Mouse (Mus musculus): ENCODE data around the gene Nfx1. TPM values are rescaled to one million over a fixed set of nuclear protein-coding genes. Genes with fewer than 3 reads are reported as not detected.

The Nfx1 gene
- polyA plus RNA-seq, 1 experiment from 2014 or later, result 107 TPM

DNA sequence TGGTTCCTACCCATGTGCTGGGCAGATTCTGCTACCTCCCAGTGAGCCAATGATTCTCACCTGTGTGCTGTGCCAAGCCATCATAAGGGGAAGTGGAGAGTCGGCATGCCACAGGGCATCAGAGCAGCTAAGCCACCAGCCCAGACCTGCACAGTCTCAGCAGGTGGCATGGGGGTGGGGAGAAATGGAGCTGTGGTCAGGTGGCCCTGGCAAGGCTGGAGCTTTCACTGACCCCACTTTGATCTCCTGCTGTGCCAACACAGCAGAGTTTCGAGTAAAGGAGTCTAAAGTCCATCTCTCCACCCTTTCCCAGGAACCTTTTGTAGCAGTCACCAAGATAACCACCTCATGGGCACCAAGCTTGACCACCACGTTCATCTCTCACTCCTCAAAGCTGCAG, 57.2 kb downstream of the Nfx1 start:
- H3K27me3 ChIP-seq, result no peaks in the 10 kb centered on the region
- 88% methylated on average over 3 of the region's 3 CpGs for WGBS
- H3K4me2 ChIP-seq (replicated peaks), result no peak overlapping the region
- H3K9me3 ChIP-seq, result no peaks in the 10 kb centered on the region
- no peak overlapping the region for H3K4me3 ChIP-seq (replicated peaks)
- H3K4me1 ChIP-seq (replicated peaks), result no peaks in the 10 kb centered on the region
- H3K36me3 ChIP-seq, result peaks cover 34% of the 10 kb centered on the region
- H3K9ac ChIP-seq (replicated peaks), result no peak overlapping the region
- no peak for ATAC-seq
- H3K27ac ChIP-seq, result no peak overlapping the region

DNA sequence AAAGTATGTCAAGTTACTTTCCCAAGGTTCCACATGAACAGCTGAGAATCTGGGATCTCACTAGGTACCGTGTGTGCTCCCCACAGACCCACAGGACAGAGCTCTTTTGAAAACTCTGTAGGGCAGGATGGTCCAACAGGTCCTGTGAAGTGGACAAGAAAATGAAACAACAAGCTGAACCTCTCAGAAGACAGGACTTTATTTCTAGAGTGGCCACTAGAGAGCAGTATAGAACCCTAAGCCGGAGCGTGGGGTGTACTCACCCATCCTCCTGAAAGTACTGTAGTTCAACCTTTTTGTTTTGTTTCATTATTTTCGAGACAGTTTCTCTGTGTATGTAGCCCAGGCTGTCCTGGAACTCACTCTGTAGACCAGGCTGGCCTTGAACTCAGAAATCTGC, 57.6 kb downstream of the Nfx1 start:
- Histone ChIP-seq H3K4me3 (replicated peaks) (no peak overlapping the region), H3K27me3 (no peaks in the 10 kb centered on the region), H3K36me3 (peaks cover 31% of the 10 kb centered on the region), H3K27ac (no peak overlapping the region), H3K9ac (replicated peaks) (no peak overlapping the region), H3K4me2 (replicated peaks) (no peak overlapping the region), H3K4me1 (replicated peaks) (no peaks in the 10 kb centered on the region), H3K9me3 (no peaks in the 10 kb centered on the region)
- 83% methylated on average over 4 of the region's 4 CpGs for WGBS
- no peak for ATAC-seq

DNA sequence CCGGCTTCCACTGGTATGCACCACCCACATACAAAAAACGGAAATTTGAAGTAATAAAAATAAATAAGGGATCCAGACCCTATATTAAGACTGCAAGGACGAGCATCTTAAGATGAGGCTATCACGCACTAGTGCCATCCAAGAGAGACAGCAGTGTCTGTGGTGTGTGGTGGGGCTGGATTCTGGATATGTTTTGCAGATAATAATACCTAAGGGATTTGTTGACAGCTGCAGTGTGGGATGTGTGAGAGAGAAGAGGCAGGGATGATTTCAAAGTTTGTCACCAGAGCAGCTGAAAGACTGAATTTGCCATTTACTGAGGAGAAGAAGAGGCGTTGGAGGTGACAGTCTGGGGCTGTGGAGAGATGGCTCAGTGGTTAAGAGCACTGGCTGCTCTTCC, 58.7 kb downstream of the Nfx1 start:
- no peaks in the 10 kb centered on the region for H3K9me3 ChIP-seq
- no peak overlapping the region for H3K27ac ChIP-seq
- no peaks in the 10 kb centered on the region for H3K4me1 ChIP-seq (replicated peaks)
- 93% methylated on average over 5 of the region's 5 CpGs for WGBS
- H3K4me2 ChIP-seq (replicated peaks), result no peak overlapping the region
- H3K4me3 ChIP-seq (replicated peaks), result no peak overlapping the region
- peaks cover 20% of the 10 kb centered on the region for H3K36me3 ChIP-seq
- no peaks in the 10 kb centered on the region for H3K27me3 ChIP-seq
- no peak for ATAC-seq
- H3K9ac ChIP-seq (replicated peaks), result no peak overlapping the region

DNA sequence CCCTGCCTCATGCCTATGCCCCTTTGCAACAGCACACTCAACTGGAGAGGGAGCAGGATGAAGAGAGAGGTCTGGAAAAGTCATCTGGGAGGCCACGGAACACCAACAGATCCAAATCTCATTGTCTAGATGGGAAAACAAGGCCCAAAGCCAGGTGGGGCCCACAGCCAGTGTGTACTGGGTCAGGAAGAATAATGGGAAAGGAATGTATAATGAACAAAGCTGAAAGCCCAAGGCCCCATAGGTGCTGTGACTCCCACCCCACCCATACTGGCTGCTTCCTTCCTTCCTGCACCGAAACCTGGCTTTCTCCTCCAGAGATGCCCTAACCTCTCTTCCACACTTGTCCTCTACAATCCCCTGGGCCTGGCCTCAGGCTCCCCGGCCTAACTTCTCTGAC, 60.5 kb downstream of the Nfx1 start:
- 78% methylated on average over 3 of the region's 3 CpGs for WGBS
- Histone ChIP-seq H3K4me3 (replicated peaks) (no peak overlapping the region), H3K36me3 (peaks cover 9% of the 10 kb centered on the region; the same call in 1 of the 2 replicates), H3K27ac (no peak overlapping the region), H3K4me1 (replicated peaks) (no peaks in the 10 kb centered on the region), H3K9me3 (no peaks in the 10 kb centered on the region), H3K27me3 (no peaks in the 10 kb centered on the region), H3K4me2 (replicated peaks) (no peak overlapping the region), H3K9ac (replicated peaks) (no peak overlapping the region)
- no peak for ATAC-seq

DNA sequence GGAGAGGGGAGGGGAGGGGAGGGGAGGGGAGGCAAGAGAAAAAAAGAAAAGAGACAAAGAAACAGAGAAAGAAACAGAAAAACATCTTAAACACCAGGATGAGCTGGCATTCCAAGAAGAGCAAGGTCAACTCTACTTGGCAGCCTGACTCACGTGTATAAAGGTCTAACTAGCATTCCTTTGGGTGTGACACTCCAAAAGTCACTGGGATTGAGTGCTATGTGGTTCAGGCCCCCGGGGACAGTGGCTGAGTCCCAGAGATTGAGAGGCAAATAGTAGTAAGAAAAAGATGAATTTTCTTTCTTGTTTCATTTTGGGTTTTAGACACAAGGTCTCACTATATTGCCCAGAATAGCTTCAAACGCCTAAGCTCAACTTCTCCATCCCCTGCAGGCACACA, 67.2 kb downstream of the Nfx1 start:
- Histone ChIP-seq H3K4me3 (replicated peaks) (no peak overlapping the region), H3K4me2 (replicated peaks) (no peak overlapping the region), H3K36me3 (no peaks in the 10 kb centered on the region), H3K9ac (replicated peaks) (no peak overlapping the region), H3K9me3 (no peaks in the 10 kb centered on the region), H3K27me3 (no peaks in the 10 kb centered on the region), H3K27ac (no peak overlapping the region), H3K4me1 (replicated peaks) (no peaks in the 10 kb centered on the region)
- no peak for ATAC-seq
- WGBS, result 70% methylated on average over 3 of the region's 3 CpGs

DNA sequence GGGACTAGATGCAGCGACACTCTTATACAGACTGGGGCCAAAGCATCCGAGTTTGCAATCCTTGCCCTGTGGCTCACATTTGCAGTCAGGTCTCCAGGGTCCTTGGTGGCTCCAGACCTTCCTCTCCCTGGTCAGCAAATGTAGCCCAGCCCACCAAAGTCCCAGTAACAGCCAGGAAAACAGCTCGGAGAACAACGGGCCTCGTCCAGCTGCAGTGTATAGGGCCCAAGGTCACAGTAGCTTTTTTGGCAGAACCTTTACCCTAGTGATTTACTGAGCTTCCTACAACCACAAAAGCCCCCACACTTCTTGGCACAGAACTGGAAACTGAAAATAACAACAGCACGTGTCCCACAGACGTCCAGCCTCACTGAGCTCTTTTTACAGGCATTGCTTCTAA, 70.3 kb downstream of the Nfx1 start:
- no peak overlapping the region for H3K4me2 ChIP-seq (replicated peaks)
- H3K4me3 ChIP-seq (replicated peaks), result no peak overlapping the region
- H3K4me1 ChIP-seq (replicated peaks), result no peaks in the 10 kb centered on the region
- ATAC-seq, result no peak
- H3K27ac ChIP-seq, result no peak overlapping the region
- H3K9ac ChIP-seq (replicated peaks), result no peak overlapping the region
- H3K27me3 ChIP-seq, result no peaks in the 10 kb centered on the region
- 89% methylated on average over 7 of the region's 7 CpGs for WGBS
- H3K36me3 ChIP-seq, result no peaks in the 10 kb centered on the region
- H3K9me3 ChIP-seq, result no peaks in the 10 kb centered on the region

DNA sequence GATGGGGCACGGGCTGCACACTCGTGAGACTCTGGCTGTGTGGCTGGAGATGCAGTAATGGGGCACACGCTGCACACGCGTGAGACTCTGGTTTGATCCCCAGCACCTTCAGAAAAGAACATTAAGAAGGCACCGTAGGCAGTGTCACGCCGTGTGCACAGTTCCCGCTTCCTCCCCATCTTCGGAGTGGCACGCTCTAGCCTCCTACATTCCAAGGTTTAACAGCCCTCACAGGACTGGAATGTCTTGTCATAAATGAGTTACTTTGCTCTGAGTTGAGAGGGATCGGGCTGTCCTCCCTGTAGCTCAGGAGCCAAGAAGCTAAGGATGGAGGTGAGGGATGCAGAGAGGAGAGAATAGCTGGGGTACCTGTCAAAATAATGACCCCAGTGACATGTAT, 72.2 kb downstream of the Nfx1 start:
- Histone ChIP-seq H3K36me3 (no peaks in the 10 kb centered on the region), H3K4me2 (replicated peaks) (no peak overlapping the region), H3K9ac (replicated peaks) (no peak overlapping the region), H3K27me3 (no peaks in the 10 kb centered on the region), H3K9me3 (no peaks in the 10 kb centered on the region), H3K4me1 (replicated peaks) (no peaks in the 10 kb centered on the region), H3K4me3 (replicated peaks) (no peak overlapping the region), H3K27ac (no peak overlapping the region)
- ATAC-seq, result no peak
- 84% methylated on average over 12 of the region's 12 CpGs for WGBS

DNA sequence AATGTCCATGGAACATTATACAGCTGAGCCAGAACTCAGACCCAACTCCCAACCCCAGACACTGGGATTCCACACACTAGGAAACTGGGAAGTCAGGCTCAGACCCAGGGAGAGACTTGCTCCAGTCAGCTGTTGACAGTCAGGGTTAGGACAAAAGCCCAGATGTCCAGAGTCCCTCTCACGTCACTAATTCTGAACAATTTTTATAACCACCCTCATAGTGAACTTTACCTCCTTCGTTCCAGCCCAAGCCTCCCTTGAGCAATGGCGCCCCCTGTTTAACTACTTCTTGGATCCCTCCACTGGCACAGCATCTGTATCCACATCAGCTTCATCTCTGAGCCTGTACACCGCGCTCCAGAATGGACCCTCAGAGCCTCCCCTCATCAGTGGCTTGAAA, 73.3 kb downstream of the Nfx1 start:
- Histone ChIP-seq H3K9ac (replicated peaks) (no peak overlapping the region), H3K27me3 (no peaks in the 10 kb centered on the region), H3K9me3 (no peaks in the 10 kb centered on the region), H3K4me1 (replicated peaks) (no peaks in the 10 kb centered on the region), H3K36me3 (no peaks in the 10 kb centered on the region), H3K4me2 (replicated peaks) (no peak overlapping the region), H3K4me3 (replicated peaks) (no peak overlapping the region), H3K27ac (no peak overlapping the region)
- 77% methylated on average over 5 of the region's 5 CpGs for whole genome bisulfite sequencing
- ATAC-seq, result no peak

DNA sequence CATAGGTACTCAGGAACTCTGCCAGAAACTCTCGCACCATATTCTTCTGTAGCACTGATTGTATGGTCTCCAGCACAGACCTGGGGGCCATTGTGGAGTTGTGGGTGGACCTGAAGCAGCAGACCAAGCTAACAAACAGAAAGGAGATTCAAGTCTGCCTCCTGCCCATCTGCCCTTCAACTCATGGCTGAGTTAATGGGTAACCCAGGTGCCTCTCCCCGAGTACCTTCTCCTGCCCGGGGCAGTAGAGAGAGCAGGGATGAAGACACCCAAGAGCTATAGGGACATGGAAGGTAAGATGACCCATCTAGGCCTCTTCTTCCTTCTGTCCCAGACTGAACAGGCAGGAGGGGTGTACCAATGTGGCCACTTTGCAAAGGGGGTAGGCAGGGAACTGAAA, 74.6 kb downstream of the Nfx1 start:
- no peaks in the 10 kb centered on the region for H3K36me3 ChIP-seq
- H3K27me3 ChIP-seq, result no peaks in the 10 kb centered on the region
- 96% methylated on average over 3 of the region's 3 CpGs for WGBS
- no peaks in the 10 kb centered on the region for H3K9me3 ChIP-seq
- no peak overlapping the region for H3K4me2 ChIP-seq (replicated peaks)
- H3K9ac ChIP-seq (replicated peaks), result no peak overlapping the region
- H3K4me1 ChIP-seq (replicated peaks), result no peaks in the 10 kb centered on the region
- H3K27ac ChIP-seq, result no peak overlapping the region
- ATAC-seq, result no peak
- no peak overlapping the region for H3K4me3 ChIP-seq (replicated peaks)

DNA sequence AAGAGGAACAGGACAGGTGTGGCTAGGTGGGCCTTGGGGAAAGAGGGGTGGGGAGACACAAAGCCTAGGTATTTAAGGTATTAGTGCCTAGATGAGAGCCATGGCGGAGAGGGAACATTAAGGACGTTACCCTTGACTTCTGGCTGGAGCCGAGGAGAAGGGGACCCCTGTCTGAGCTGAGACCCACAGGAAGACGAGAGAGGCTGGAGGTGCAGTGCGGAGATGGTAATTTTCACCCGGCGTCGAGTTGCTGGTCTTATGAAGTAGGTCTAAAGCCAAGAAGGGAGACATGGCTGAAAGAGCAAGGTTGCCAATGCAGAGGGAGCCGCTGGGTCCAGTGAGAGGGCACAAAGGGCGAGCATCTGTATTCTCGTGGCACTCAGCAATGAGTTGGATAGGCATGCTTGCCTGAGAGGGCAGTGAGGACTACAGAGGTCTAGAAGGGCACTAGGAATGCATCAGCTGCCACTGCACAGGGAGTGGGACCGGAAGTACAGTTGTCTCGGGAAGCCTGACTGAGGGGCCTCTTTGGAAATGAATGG, 75.6 kb downstream of the Nfx1 start:
- Histone ChIP-seq H3K4me3 (replicated peaks) (no peak overlapping the region), H3K4me1 (replicated peaks) (peaks cover 4% of the 10 kb centered on the region; the same call in 1 of the 2 replicates), H3K27ac (no peak overlapping the region), H3K9me3 (no peaks in the 10 kb centered on the region), H3K36me3 (no peaks in the 10 kb centered on the region), H3K27me3 (no peaks in the 10 kb centered on the region), H3K9ac (replicated peaks) (no peak overlapping the region), H3K4me2 (replicated peaks) (no peak overlapping the region)
- 82% methylated on average over 13 of the region's 13 CpGs for WGBS
- no peak for ATAC-seq

DNA sequence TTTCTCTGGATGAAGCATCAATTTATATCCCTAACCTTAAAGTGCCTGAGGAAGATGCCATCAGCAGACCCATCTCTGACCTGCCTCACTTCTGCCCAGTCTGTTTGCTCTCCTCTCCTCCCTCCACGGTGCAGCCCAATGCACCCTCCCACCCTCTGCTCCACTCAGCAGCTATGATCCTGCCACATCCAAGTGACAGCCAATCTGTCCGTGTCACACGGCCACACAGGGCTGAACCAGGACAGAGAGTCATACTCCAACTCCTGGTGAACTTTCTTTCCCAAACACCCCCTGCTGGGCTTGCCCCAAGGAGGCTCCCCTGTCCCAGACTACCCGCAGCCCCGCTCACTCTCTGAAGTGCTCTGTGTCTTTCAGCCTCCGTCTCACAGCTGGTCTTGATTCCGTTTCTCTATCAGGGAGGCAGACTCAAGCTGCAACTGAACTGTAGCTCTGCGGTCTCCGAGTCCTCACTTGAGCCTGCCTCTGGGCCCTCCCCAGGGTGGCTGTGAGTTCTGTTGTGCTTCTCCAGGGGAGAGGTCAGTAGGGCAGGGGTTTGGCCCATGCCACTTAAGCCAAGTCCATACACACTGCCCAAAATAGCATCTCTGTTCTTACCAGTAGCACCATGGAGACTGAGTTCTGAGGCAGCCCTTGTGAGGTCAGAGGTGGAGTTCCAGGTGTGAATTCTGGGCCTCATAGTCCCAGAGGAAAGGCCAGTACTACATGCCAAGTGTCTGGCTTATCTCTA, 77.0 kb downstream of the Nfx1 start, which contains the start of gene Aqp7:
Gene Aqp7 (minus strand): TSS at position 616 of the 748 bp plus-strand sequence.
- Histone ChIP-seq H3K27me3 (no peaks in the 10 kb centered on the region), H3K9ac (replicated peaks) (no peak within 1 kb of the TSS), H3K4me3 (replicated peaks) (no peak within 1 kb of the TSS), H3K4me1 (replicated peaks) (peaks cover 4% of the 10 kb centered on the region; the same call in 1 of the 2 replicates), H3K9me3 (no peaks in the 10 kb centered on the region), H3K4me2 (replicated peaks) (no peak within 1 kb of the TSS), H3K36me3 (no peaks in the 10 kb centered on the region), H3K27ac (no peak within 1 kb of the TSS)
- no peak for ATAC-seq
- 47% methylated on average over 9 of the region's 9 CpGs for WGBS

DNA sequence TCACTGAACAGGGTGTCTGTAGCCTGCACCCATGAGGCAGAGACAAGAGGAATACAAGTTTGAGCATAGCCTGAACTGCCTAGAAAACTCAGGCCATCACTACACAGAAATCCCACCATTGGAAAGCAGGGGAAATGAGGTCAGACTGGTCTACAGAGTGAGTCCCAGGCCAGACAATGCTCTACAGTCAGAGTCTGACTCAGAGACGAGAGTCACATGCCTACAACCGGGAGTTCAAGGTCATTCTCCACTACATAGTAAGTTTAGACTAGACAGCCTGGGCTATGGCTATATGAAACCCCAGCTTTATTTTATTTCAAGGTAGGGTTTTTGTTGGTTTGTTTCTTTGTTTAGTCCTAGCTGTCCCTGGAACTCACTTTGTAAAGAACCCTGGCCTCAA, 78.2 kb downstream of the Nfx1 start:
- WGBS, result 84% methylated on average over 2 of the region's 2 CpGs
- Histone ChIP-seq H3K36me3 (no peaks in the 10 kb centered on the region), H3K4me1 (replicated peaks) (peaks cover 4% of the 10 kb centered on the region; the same call in 1 of the 2 replicates), H3K4me3 (replicated peaks) (no peak overlapping the region), H3K9ac (replicated peaks) (no peak overlapping the region), H3K4me2 (replicated peaks) (no peak overlapping the region), H3K9me3 (no peaks in the 10 kb centered on the region), H3K27ac (no peak overlapping the region), H3K27me3 (no peaks in the 10 kb centered on the region)
- ATAC-seq, result no peak

All from midbrain, embryonic 13.5 days (tissue).